Mouse (Mus musculus): ENCODE results near the gene Cdk14. TPM values are rescaled to one million over a fixed set of nuclear protein-coding genes. Genes with fewer than 3 reads are reported as not detected.

The Cdk14 gene
- polyA plus RNA-seq, 1 experiment from 2014 or later = 10.6 TPM

GRCm38 (mm10) chr5:4935131-4935530, 485.0 kb downstream of the Cdk14 start:
- no peak overlapping the region for H3K27ac ChIP-seq (ENCODE audit: low read length)
- no peak overlapping the region for H3K4me2 ChIP-seq (ENCODE audit: low read depth, low read length)
- ATAC-seq (replicated peaks; ENCODE audit: extremely low read depth, insufficient read depth, low FRiP score) = no peak
- no peaks in the 10 kb centered on the region for H3K9me3 ChIP-seq (replicated peaks; ENCODE audit: control insufficient read depth, low read length)
- H3K9ac ChIP-seq (ENCODE audit: low read length) = no peak overlapping the region
- H3K27me3 ChIP-seq (ENCODE audit: control insufficient read depth, insufficient read depth, low read length) = no peaks in the 10 kb centered on the region
- no peak overlapping the region for H3K4me3 ChIP-seq (ENCODE audit: low read length)
- H3K4me1 ChIP-seq (ENCODE audit: control insufficient read depth, insufficient read depth, low read length) = peaks cover 6% of the 10 kb centered on the region
- WGBS = 31% methylated on average over 1 of the region's 1 CpGs
- H3K36me3 ChIP-seq (ENCODE audit: control insufficient read depth, insufficient read depth) = no peaks in the 10 kb centered on the region

GRCm38 (mm10) chr5:4934491-4934890, 485.6 kb downstream of the Cdk14 start:
- Histone ChIP-seq H3K4me2 (ENCODE audit: low read depth, low read length) (no peak overlapping the region), H3K9me3 (replicated peaks; ENCODE audit: control insufficient read depth, low read length) (no peaks in the 10 kb centered on the region), H3K27me3 (ENCODE audit: control insufficient read depth, insufficient read depth, low read length) (no peaks in the 10 kb centered on the region), H3K4me1 (ENCODE audit: control insufficient read depth, insufficient read depth, low read length) (peaks cover 6% of the 10 kb centered on the region), H3K36me3 (ENCODE audit: control insufficient read depth, insufficient read depth) (no peaks in the 10 kb centered on the region), H3K4me3 (ENCODE audit: low read length) (no peak overlapping the region), H3K9ac (ENCODE audit: low read length) (no peak overlapping the region), H3K27ac (ENCODE audit: low read length) (no peak overlapping the region)
- 81% methylated on average over 6 of the region's 6 CpGs for WGBS
- ATAC-seq (replicated peaks; ENCODE audit: extremely low read depth, insufficient read depth, low FRiP score) = no peak

- H3K4me2 ChIP-seq (ENCODE audit: low read depth, low read length) = no peak overlapping the region
- H3K4me1 ChIP-seq (ENCODE audit: control insufficient read depth, insufficient read depth, low read length) = peaks cover 6% of the 10 kb centered on the region
- no peak for ATAC-seq (replicated peaks; ENCODE audit: extremely low read depth, insufficient read depth, low FRiP score)
- H3K36me3 ChIP-seq (ENCODE audit: control insufficient read depth, insufficient read depth) = no peaks in the 10 kb centered on the region
- no peak overlapping the region for H3K9ac ChIP-seq (ENCODE audit: low read length)
- H3K27me3 ChIP-seq (ENCODE audit: control insufficient read depth, insufficient read depth, low read length) = no peaks in the 10 kb centered on the region
- no peak overlapping the region for H3K4me3 ChIP-seq (ENCODE audit: low read length)
- WGBS = 34% methylated on average over 8 of the region's 8 CpGs
- no peaks in the 10 kb centered on the region for H3K9me3 ChIP-seq (replicated peaks; ENCODE audit: control insufficient read depth, low read length)
- H3K27ac ChIP-seq (ENCODE audit: low read length) = no peak overlapping the region
Measured at GRCm38 (mm10) chr5:4931539-4932143, 488.5 kb downstream of the Cdk14 start.

GRCm38 (mm10) chr5:4929628-4930027, 490.5 kb downstream of the Cdk14 start:
- H3K4me3 ChIP-seq (ENCODE audit: low read length) = no peak overlapping the region
- no peak for ATAC-seq (replicated peaks; ENCODE audit: extremely low read depth, insufficient read depth, low FRiP score)
- no peaks in the 10 kb centered on the region for H3K9me3 ChIP-seq (replicated peaks; ENCODE audit: control insufficient read depth, low read length)
- H3K4me1 ChIP-seq (ENCODE audit: control insufficient read depth, insufficient read depth, low read length) = peaks cover 6% of the 10 kb centered on the region
- H3K27me3 ChIP-seq (ENCODE audit: control insufficient read depth, insufficient read depth, low read length) = no peaks in the 10 kb centered on the region
- WGBS = 78% methylated on average over 3 of the region's 3 CpGs
- H3K9ac ChIP-seq (ENCODE audit: low read length) = no peak overlapping the region
- no peak overlapping the region for H3K27ac ChIP-seq (ENCODE audit: low read length)
- no peaks in the 10 kb centered on the region for H3K36me3 ChIP-seq (ENCODE audit: control insufficient read depth, insufficient read depth)
- no peak overlapping the region for H3K4me2 ChIP-seq (ENCODE audit: low read depth, low read length)

DNA sequence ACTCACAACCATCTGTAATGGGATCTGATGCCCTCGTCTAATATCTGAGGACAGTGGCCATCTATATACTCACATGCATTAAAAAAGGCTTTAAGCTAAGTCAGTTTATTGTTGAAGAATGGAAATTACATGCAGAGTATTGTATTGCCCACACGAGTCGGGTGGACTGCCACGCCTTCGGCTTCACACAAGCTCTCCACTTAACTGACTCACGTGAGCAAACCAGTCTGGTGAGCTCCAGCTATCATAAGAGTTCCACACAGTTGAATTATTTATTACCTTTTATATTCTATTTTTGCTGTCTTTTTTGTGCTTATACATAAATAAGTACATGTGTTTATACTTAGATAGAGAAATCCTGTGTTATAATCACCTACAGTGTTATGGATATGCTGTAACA, 495.2 kb downstream of the Cdk14 start:
- ATAC-seq (replicated peaks; ENCODE audit: extremely low read depth, insufficient read depth, low FRiP score) = no peak

DNA sequence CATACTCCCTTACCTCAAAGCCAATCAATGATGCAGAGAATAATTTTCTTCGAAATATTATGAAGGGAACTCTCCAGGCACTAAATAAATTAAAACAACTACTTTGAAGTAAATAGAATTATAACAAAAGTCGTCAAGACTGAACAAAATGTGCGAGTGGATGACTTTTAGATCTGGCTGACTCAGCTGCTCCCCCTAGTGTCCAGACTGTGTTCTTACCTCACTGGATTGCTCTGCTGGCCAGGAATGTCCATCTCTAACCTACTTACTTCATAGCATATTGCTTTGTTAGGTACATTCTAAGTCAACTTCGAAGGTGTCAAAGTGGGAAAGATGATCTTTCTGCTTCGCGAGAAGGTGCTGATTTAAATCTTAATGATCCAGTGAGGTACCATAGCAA, 501.7 kb downstream of the Cdk14 start:
- Histone ChIP-seq H3K4me3 (ENCODE audit: low read length) (no peak overlapping the region), H3K4me2 (ENCODE audit: low read depth, low read length) (no peak overlapping the region), H3K4me1 (ENCODE audit: control insufficient read depth, insufficient read depth, low read length) (no peaks in the 10 kb centered on the region), H3K9ac (ENCODE audit: low read length) (no peak overlapping the region), H3K27ac (ENCODE audit: low read length) (no peak overlapping the region), H3K36me3 (ENCODE audit: control insufficient read depth, insufficient read depth) (no peaks in the 10 kb centered on the region), H3K9me3 (replicated peaks; ENCODE audit: control insufficient read depth, low read length) (no peaks in the 10 kb centered on the region), H3K27me3 (ENCODE audit: control insufficient read depth, insufficient read depth, low read length) (no peaks in the 10 kb centered on the region)
- no peak for ATAC-seq (replicated peaks; ENCODE audit: extremely low read depth, insufficient read depth, low FRiP score)
- WGBS = 11% methylated on average over 6 of the region's 6 CpGs

More for the DNA sequence above, 495.2 kb downstream of the Cdk14 start:
- Histone ChIP-seq H3K27ac (ENCODE audit: low read length) (no peak overlapping the region), H3K4me1 (ENCODE audit: control insufficient read depth, insufficient read depth, low read length) (no peaks in the 10 kb centered on the region), H3K27me3 (ENCODE audit: control insufficient read depth, insufficient read depth, low read length) (no peaks in the 10 kb centered on the region), H3K9me3 (replicated peaks; ENCODE audit: control insufficient read depth, low read length) (no peaks in the 10 kb centered on the region), H3K36me3 (ENCODE audit: control insufficient read depth, insufficient read depth) (no peaks in the 10 kb centered on the region), H3K4me3 (ENCODE audit: low read length) (no peak overlapping the region), H3K4me2 (ENCODE audit: low read depth, low read length) (no peak overlapping the region), H3K9ac (ENCODE audit: low read length) (no peak overlapping the region)
- 86% methylated on average over 6 of the region's 6 CpGs for WGBS

GRCm38 (mm10) chr5:4917743-4918142, 502.4 kb downstream of the Cdk14 start:
- Histone ChIP-seq H3K4me2 (ENCODE audit: low read depth, low read length) (no peak overlapping the region), H3K9me3 (replicated peaks; ENCODE audit: control insufficient read depth, low read length) (no peaks in the 10 kb centered on the region), H3K27ac (ENCODE audit: low read length) (no peak overlapping the region), H3K4me1 (ENCODE audit: control insufficient read depth, insufficient read depth, low read length) (no peaks in the 10 kb centered on the region), H3K9ac (ENCODE audit: low read length) (no peak overlapping the region), H3K27me3 (ENCODE audit: control insufficient read depth, insufficient read depth, low read length) (no peaks in the 10 kb centered on the region), H3K4me3 (ENCODE audit: low read length) (no peak overlapping the region), H3K36me3 (ENCODE audit: control insufficient read depth, insufficient read depth) (no peaks in the 10 kb centered on the region)
- no peak for ATAC-seq (replicated peaks; ENCODE audit: extremely low read depth, insufficient read depth, low FRiP score)
- 78% methylated on average over 7 of the region's 7 CpGs for WGBS

- Histone ChIP-seq H3K4me3 (ENCODE audit: low read length) (no peak overlapping the region), H3K36me3 (ENCODE audit: control insufficient read depth, insufficient read depth) (no peaks in the 10 kb centered on the region), H3K4me2 (ENCODE audit: low read depth, low read length) (no peak overlapping the region), H3K27ac (ENCODE audit: low read length) (no peak overlapping the region), H3K27me3 (ENCODE audit: control insufficient read depth, insufficient read depth, low read length) (no peaks in the 10 kb centered on the region), H3K9ac (ENCODE audit: low read length) (no peak overlapping the region), H3K4me1 (ENCODE audit: control insufficient read depth, insufficient read depth, low read length) (no peaks in the 10 kb centered on the region), H3K9me3 (replicated peaks; ENCODE audit: control insufficient read depth, low read length) (no peaks in the 10 kb centered on the region)
- ATAC-seq (replicated peaks; ENCODE audit: extremely low read depth, insufficient read depth, low FRiP score) = no peak
- 85% methylated on average over 4 of the region's 4 CpGs for WGBS
Measured at GRCm38 (mm10) chr5:4917274-4917673, 502.8 kb downstream of the Cdk14 start.

DNA sequence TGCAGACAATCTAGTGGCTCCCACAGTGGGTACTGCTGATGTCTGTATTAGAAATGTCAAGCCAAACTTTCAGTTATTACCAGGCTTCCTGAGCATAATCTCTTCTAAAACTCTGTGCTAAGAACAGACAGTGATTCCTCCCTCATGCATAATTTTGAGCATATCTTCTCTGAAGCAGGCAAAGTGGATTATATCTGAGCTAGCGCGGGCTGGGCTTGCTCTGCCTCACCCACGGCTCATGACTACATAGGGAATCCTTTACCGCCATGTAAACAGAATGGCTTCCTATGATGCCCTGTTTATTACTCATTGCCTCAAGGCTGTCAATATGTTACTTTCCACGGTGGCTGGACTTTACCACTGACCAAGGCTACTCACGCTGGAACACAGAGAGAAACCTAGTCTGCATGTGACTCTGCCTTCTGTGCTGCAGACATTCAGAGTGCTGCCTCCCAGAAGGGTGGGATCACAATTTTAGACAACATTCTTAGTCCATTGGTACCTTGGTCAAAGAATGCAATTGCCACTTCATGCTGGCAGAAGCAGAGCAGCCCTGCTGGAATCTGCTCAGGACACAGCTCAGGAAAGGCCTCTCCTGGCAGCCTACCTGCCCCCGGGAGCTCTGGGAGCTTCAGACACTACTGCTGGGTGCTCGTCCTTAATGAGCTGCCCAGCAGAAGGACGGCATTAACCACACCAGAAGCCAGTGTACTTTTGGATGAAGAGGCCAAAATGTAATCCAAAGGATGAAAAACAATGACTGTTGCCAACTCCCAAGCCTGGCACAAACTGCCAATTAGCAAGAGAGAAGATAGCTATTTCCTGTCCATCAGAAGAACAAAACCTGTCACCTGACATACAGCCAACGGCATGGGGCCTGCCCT, 503.5 kb downstream of the Cdk14 start:
- H3K4me2 ChIP-seq (ENCODE audit: low read depth, low read length) = no peak overlapping the region
- H3K4me3 ChIP-seq (ENCODE audit: low read length) = no peak overlapping the region
- H3K36me3 ChIP-seq (ENCODE audit: control insufficient read depth, insufficient read depth) = no peaks in the 10 kb centered on the region
- no peaks in the 10 kb centered on the region for H3K9me3 ChIP-seq (replicated peaks; ENCODE audit: control insufficient read depth, low read length)
- 84% methylated on average over 10 of the region's 10 CpGs for WGBS
- peaks cover 2% of the 10 kb centered on the region; the same call in 1 of the 2 replicates for H3K4me1 ChIP-seq (ENCODE audit: control insufficient read depth, insufficient read depth, low read length)
- no peak overlapping the region for H3K27ac ChIP-seq (ENCODE audit: low read length)
- H3K27me3 ChIP-seq (ENCODE audit: control insufficient read depth, insufficient read depth, low read length) = no peaks in the 10 kb centered on the region
- no peak for ATAC-seq (replicated peaks; ENCODE audit: extremely low read depth, insufficient read depth, low FRiP score)
- no peak overlapping the region for H3K9ac ChIP-seq (ENCODE audit: low read length)

Data from heart, embryonic 16.5 days (tissue).